Mouse (Mus musculus): Measurements from ENCODE around the gene Tecpr1.

Gene Tecpr1

DNA sequence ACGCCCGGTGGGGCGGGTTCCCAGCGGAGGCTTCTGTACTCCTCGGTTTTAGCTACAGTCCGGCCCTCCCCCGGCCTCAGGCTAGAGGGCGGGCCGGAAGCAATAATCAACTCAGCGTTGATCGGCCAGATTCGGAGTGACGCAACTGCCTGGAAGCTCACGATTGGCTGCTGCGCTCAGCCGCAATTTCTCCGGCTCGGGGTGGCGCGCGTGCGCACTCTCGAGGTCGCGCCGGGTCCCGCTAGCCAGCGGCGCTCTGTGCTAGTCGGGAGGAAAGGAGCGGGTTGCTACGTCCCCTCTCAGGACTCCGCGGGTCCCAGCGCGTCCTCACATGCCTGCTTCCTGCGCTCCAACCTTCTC is at the start of gene Tecpr1:
Gene Tecpr1 (minus strand): TSS at position 113 of the 360 bp plus-strand sequence.
- peak; percentile 85 for DNase-seq (ENCODE audit: low spot score)

DNA sequence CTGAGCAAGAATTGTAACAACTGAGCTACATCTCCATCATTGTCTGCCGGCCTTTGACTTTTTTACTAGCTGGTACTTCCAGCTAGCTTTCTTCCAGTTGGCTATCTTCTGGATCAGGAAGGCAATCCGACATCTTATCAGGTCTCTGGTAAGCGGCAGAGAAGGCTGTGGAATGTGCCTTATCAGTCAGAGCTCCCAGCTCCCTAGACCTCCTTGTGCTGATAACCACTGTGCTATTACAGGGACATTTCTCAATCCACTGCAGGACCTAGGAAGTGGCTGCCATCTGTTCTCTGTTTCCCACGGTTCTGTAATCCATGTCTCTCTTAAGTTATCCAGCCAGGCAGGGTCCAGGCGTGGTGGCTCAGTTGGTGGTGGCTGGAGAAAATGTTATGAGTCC is 48.4 kb upstream of the Tecpr1 start:
- no peak for DNase-seq (ENCODE audit: low spot score)

DNA sequence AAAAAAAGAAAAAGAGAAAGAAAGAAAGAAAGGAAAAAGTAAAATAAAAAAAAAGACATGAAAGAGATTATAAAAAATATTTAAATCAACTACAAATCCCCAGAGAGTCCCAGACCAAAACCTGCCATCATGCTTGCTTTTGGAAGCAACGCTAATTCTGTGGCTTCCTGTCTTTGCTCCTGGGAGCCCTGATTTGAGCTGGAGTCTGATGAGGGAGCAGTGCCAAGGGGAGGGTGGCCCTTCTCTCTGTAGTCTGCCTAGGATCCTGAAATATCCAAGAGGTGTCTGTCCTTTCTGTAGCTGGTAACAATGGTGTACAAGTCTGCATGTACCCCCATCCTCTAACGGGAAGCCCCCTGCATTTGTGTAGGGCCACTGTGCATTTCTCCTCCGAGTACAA is 47.7 kb upstream of the Tecpr1 start:
- no peak for DNase-seq (ENCODE audit: low spot score)

DNA sequence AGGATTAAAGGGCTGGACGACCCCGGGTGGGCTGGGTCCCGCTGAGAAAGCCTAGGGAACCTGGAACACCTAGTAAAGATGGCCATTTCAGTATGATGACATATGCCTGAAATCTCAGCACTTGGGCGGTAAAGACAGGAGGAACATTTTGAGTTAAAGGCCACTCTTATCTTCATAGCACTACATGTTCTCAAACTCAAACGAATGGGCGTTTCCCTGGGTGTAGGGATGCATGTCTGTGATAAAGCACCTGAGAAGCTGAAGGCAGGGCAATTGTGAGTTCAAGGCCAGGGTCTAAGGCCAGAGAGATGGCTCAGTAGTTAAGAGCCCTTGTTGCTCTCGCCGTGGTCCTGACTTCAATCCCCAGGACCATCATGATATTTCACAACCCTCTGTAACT is 47.0 kb upstream of the Tecpr1 start:
- no peak for DNase-seq (ENCODE audit: low spot score)

DNA sequence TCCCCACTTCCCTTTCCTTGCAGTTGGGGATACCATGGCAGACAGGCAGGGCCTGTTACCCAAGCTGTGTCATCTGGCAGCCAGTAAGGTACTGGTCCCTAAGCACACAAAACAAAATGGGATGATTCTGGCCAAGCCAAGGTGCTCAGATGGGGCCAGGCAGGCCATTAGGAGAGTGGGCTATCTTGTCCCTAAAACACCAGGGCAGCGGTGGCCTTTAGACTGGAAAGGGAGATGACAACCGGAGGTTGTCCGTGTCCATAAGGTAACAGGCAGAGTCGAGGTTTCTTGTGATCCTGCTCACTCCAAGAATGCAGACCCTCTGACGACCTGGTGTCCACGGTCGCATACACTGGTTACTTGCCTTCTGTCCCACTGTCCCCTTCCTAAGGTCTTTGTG is 46.5 kb upstream of the Tecpr1 start:
- no peak for DNase-seq (ENCODE audit: low spot score)

DNA sequence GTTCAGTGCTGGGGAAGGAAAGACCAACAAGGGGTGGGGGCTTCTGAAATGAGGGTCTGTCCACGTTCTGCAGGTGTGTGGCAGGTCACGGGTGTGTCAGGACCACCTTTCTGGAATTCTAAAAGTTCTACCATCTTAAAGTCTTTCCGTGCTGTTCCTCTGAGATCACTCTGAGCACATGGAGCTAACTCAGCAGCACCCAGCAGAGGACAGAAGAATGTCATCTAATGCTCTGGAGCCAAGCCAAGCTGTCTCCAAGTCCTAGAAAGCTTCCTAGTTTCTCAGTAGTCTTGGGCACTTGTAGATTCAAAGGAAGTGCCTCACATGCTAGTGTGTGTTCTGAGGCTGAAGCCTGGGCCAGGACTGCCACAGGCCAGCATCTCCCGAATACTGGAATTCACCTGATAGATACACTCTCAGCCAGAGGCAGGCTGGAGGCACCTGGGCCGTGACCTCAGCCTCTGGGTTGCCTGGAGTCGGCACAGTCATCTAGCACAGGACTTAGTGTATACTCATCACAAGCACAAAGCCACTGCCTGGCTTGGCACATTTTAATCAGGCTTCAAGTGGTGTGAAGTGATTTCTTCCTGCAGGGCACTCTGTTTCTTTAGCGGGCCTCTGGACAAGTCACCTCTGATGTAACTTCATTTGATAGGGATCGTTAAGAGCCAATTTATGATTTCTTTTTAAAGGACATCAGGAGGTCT is 44.3 kb upstream of the Tecpr1 start:
- DNase-seq (ENCODE audit: low spot score), result no peak

DNA sequence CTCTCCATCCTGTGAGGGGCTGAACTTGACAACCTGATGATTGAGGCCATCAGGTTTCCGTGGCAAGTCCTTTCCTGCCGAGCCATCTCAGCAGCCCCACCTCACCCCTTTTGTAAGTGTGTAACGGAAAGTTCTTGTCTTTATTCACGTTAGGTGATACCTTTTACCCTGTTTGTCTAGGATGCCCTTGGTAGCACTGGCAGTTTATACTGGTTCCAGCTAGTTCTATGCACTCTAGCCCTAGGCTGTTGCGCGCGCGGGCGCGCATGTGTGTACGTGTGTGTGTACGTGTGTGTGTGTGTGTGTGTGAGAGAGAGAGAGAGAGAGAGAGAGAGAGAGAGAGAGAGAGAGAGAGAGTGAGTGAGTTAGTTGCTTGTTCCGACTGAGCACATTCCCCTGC is 40.1 kb upstream of the Tecpr1 start:
- DNase-seq (ENCODE audit: low spot score), result no peak

DNA sequence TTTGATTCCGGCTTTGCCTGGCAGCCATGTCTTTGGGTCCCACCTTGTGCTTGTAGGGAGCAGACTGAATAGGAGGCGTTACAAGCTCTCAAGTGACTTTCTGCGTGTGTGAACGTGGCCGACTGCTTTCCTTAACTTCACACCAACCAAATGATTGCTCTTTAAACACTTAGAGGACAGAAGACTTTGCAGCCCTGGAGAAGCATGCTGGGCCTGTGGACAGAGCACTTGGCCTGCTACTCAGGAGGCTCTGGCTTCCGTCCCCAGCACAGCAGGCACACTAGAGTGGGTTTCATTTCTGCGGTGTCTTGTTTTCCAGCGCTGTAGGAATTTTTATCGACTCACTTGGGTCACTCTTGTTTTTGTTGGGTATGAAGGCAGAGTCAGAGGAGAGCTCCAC is 39.7 kb upstream of the Tecpr1 start:
- DNase-seq (ENCODE audit: low spot score), result no peak

DNA sequence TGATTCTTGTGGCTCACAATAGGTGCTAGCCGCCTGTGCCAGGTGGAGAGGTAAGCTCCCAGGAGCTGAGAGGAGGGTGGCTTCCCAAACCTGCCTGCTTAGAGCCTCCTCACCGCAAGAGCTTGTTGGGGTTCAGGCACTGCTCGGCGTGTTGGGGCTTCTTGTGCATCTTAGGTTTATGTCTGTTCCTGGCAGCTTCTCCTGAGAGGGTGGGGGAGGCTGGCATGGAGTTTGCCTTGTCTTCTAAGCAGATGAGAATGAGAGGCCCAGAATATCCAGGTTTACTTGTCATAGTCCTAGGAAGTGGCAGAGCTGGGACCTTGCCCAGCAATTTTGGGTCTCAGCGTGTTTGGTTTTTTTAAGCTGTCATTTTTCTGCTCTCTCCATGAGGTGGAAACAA is 38.4 kb upstream of the Tecpr1 start:
- no peak for DNase-seq (ENCODE audit: low spot score)

DNA sequence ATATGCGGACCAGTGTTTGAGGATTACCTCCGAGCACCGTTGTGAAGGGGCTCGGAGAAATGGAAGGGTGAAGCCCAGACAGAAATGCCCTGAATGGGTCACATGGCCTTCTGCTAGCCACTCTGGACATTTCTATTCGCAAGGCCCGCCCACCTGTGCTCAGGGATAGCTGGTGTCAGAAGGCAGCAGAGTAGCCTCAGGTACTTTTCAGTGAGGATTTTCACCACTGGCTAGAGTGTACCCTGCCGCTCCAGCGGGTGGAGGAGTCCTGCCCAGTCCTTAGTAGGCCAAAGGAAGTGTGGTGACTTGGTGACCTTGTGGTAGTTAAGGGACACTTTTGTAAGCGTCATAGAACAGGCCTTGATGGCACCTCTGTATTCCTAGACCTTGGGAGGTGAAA is 37.9 kb upstream of the Tecpr1 start:
- DNase-seq (ENCODE audit: low spot score), result no peak

DNA sequence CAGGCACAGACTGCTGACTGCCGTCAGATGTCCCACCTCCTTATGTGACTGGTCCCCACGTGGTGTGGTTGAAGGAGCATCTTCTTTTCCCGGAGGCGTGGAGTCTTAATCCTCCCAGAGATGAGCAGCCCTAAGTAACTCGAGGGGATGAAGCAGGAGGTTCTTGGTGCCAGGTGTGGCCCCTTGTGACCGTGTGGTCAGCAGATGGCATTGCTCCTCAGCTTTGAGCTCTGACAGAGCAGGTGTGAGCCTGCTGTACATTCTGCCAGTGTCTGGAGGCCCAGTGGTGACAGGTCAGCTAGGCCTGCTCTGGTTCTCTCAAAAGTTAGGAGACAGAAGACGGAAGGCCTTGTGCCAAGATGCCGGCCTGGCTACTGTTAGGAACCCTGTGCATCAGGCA is 37.0 kb upstream of the Tecpr1 start:
- no peak for DNase-seq (ENCODE audit: low spot score)

DNA sequence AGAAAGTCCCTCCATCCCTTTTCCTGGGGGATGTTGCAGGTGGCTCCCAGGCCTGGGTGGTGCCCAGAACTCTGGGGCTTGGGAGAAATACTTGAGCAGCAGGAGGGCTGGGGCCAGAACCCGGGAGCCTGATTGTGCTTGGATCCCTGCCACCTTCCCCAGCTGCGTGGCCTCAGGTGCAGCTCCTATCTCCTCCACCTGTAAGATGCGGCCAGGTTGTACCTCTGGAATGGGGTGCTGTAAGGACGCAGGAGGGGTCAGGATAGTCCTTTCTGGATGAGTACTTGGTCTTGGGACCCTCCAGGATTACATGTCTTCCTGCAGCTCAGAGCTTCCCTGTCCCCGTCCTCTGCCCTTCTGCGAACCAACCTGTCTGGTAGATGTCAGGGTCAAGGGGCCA is 35.8 kb upstream of the Tecpr1 start:
- DNase-seq (ENCODE audit: low spot score), result no peak

DNA sequence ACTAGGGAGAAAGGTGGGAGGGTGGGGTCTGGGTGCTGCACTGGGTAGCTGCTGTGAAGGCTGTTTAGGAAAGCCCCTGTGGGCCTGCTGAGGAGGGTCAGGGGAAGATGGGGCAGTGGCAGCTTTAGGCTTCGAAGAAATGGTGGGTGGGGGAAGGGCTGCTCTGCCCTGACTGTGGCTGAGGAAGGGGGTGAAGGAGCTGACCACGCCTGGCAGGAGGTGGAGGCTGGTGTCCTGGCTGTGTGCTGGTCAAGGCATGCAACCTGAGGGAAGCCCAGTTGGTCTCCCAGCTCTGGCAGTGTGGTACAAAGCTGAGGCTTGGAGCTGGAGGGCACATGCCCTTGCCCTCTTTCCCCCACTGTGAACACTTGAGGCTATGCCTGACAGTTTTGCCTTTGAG is 35.3 kb upstream of the Tecpr1 start:
- no peak for DNase-seq (ENCODE audit: low spot score)

DNA sequence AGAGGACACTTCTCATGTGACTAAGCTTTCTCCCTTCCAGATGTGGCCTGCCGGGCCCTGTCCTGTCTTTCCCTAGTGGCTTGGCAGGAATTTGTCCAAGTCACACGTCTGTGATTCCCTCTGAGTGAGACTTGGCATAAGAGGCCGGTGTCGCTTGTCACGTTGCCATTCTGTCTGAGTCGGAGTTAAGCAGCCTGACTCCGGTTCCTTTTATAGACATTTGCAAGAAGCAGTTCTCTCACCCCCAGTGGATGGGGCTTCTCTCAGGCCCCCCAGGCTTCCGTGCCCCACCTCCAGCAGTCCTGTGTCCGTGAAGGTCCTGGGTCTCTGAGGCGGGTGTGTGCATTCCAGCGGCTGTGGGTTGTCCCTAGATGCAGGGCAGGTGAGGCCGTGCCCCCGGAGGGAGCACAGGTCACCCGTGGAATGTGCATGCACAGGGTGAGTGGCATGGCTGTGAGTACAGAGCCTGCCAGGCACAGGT is 34.8 kb upstream of the Tecpr1 start:
- DNase-seq (ENCODE audit: low spot score), result no peak

DNA sequence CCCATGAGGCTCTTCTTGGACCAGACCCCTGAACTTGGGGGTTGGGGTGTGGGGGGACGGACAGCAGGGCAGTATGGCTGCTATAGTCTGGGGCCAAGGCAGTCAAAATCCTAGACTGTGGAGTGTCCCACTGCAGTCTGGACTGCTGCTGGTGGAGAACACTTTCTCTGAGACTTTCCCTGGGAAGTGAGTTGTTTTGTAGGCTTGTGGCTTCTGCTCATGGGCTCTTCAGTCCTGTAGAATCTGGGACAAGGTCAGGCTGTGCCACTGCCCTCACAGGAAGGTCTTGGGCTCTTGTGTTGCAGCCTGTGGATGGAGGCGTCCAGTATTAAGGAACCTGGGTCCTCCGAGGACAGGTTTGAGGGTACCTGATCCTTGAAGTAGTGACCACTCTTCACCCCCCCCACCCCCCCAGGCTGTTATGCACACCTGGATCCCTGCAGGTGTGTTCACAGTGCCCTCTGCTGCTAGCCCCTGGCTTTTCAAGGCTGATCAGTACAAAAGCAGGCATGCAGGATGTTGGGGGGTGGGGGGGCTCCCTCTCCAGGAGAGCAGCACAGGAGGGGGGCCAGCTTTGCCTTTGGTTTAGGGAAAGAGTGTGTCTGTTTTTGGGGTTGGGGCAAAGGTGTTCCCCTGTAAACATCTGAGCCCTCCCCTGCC is 34.2 kb upstream of the Tecpr1 start:
- DNase-seq (ENCODE audit: low spot score), result no peak

DNA sequence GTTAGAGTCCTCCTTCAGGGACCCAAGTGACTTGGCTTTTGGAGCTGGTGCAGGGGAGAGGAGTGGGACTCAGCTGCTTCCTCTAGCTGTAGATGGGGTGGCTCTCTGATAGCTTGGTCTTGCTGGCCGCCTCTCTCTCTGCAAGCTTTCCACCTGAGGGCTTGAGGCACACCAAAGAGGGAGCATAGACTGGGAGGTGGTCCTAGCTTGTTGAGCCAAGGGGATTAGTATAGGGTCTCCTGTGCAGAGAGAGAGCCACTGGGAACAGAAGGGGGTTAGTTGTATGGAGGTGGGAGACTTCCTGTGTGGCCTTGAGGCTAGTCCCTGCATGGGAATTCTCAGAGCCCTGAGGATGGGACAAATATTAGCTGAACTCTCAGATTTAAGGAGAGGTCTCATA is 33.5 kb upstream of the Tecpr1 start:
- no peak for DNase-seq (ENCODE audit: low spot score)

DNA sequence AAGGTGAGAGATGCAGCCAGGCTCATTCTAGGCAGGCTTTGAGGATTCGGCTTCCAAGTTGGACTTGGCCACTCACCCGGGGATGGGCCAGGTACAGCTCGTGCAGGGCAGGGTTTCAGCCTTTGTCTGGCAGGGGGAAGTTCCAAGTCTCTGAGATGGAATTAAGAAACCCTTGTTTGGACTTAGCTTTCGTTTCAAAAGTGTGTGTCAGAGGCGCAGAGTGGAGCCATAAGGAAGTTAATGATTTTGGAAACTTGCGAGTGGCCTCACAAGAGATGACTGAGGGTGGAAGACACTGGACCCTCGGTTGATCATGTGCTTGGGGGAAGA is 33.1 kb upstream of the Tecpr1 start:
- no peak for DNase-seq (ENCODE audit: low spot score)

DNA sequence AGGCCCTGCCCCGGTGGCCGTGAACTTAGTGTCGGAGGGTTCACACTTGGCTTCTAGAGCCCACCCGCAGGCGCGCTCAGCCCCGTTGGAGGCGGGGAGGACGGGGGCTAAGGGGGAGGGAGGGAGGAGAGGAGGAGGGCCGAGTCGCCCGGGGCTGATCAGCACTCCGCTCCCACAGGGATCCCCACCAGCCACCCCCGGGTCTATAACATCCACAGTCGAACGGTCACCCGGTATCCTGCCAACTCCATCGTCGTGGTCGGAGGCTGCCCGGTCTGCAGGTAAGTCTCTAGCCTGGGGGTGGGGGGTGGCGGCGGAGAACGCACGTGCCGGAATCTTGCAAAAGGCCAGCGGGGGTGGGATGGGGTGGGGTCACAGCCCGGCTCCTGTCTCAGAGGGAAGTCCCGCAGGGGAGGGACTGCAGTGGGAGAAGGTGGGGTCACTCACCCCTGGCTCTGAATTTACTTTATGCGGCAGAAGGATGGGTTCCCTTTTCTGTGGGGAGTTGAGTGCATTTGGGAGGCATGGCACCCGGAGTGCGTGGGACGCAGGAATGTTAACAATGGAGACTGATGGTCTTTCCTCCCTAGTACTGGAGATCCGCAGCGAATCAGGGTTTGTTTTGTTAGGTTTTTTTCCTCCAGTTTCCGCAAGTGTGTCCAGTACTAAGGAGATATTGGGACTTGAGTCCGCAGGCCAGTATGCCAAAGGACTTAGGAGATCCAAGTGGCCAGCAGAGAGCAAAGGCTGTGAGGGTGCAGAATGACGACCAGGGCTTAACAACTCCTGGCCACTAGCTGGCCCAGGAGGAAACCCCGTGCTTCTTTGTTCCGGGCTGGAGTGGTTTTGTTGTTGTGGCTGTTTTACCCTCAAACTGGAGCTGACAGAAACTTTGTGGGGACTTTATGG is 32.5 kb upstream of the Tecpr1 start:
- peak; percentile 52 for DNase-seq (ENCODE audit: low spot score)

DNA sequence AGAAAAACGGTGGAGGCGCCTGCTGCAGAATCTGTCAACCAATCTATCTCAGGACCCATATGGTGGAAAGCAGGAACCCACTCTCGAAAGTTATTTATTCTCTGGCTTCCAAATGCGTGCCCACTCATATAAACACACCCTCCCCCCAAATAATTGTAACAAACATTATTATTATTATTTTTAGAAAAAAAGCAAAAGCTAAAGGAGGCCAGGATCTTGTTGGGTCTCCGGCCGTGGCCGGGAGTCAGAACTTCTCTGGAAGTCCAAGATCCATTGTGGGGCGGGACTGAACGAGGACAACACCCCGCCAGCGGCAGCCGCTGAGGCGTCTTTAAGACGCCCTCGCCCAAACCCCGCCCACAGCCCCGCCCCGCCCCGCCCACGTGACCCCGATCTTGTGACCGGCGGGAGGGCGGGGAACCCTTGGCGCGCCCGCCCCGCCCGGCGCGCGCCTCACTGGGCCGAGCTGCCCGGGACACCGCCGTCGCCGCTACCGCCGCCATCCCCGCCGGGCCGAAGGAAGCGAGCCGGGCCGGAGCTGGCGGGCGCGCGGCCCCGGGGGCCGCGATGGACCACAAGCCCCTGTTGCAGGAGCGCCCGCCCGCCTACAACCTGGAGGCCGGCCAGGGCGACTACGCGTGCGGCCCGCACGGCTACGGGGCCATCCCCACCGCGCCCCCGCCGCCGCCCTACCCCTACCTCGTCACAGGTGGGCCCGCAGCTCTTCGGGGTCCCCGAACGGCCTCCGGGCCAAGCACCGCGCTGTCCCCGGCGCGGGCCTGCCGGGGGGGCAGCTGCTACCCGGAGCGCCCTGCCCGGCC is 31.6 kb upstream of the Tecpr1 start:
- DNase-seq (ENCODE audit: low spot score), result peak; percentile 54

DNA sequence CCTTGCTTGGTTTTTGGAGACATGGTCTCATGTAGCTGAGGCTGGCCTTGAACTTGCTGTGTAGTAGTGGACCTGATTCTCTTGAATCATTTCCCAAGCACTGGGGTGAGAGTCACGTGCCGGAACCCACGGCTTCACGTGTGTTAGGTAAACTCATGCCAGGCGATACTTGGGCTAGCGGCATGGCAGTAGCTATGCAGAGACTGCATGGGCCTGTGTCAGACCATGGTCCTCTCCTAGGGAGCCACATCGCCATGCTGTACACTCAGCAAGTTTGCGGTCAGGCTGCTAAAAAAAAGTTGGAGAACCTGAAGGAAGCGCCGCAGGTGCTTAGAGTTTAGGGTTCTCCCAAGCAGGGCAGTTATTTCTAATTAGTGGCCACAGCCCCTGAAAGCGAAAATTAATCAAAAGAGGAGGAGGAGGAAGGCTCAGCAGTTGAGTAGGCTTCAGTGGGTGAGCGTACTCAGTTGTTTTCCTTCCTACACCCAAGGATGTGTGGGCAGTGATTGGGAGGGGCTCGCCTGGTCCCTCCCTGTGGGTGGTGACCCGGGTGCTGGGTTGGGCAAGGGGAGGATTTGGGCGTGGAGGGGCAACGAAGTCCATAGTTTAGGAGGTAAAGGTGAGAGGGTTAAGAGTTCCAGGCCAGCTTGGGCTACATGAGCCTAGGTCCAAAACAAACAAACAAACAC is 30.9 kb upstream of the Tecpr1 start:
- DNase-seq (ENCODE audit: low spot score), result peak; percentile 45

DNA sequence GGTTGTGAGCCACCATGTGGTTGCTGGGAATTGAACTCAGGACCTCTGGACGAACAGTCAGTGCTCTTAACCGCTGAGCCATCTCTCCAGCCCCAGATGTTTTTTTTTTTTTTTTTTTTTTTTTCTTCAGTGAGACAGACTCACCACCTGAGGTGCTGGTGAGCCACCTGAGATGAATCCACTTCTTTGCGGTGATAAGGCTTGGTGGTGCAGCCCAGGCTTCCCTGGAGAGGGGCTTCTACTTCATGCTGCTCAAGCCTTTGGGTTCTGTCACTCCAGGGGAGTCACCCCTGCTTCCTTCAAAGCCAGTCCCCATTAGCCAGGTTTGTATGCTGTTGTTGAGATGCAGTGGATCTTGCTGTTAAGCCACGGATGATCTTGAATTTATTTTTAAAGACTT is 29.8 kb upstream of the Tecpr1 start:
- DNase-seq (ENCODE audit: low spot score), result no peak

All from ovary, postnatal 10 days (tissue).